Mouse (Mus musculus) CD8-positive naive resting alpha-beta T cell, adult 2 months (primary cell): ENCODE results near the gene 1700010B08Rik.
"Not testable (repeated sequence)": the region's sequence is repeated elsewhere in the genome, so short reads cannot be mapped to it uniquely, and the experiment has no call there.

Source experiments
- DNase-seq, 2 experiments: peaks; one replicate each; pipeline ENCODE4 v3.0.0; 2022; ENCODE audit warnings: low read depth in 2 of 2, low spot score in 2 of 2

1700010B08Rik gene

GRCm38 (mm10) chr2:173719115-173719514 is at the start of gene 1700010B08Rik:
Gene 1700010B08Rik, plus strand, starts transcription at chr2:173719415.
- not testable (repeated sequence) for DNase-seq

- no peak for DNase-seq
These were observed 46.8 kb upstream of the 1700010B08Rik start for GRCm38 (mm10) chr2:173672328-173672896.

DNA sequence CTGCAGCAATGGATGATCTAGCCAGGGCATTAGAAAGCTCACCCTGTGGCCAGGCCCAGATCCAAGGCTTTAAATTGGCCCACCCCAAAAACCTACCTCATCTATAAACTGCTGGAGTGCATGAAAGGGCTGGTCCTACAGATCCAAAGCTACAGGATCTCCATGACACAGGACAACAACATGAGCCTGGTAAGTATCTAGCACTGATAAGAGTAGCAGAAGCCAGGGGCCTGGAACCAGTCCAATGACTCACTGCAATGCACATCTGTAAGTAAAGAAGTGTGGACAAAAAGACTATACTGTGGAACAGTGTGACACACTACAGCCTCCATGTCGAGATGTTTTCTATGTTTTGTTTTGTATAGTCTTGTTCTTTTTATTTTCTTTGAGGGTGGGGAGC is 45.7 kb upstream of the 1700010B08Rik start:
- DNase-seq: no peak

DNA sequence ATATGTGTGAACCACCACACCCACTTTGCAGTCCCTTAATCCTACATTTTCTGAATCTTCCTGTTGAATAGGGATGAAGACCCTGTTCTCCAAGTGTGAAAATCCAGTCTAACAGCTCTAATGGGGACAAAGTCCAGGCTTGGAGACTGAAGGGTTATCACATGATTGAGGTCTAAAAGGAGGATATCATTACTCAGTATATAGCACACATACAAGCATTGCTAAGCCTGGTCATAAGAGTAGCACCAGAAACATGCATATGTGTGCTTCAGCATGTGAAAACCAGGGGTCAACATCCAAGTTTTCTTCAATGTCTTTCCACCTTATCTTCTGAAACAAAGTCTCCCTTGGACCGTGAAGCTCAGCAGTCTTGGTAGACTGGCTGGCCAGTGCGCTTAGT is 40.6 kb upstream of the 1700010B08Rik start:
- no peak for DNase-seq

DNA sequence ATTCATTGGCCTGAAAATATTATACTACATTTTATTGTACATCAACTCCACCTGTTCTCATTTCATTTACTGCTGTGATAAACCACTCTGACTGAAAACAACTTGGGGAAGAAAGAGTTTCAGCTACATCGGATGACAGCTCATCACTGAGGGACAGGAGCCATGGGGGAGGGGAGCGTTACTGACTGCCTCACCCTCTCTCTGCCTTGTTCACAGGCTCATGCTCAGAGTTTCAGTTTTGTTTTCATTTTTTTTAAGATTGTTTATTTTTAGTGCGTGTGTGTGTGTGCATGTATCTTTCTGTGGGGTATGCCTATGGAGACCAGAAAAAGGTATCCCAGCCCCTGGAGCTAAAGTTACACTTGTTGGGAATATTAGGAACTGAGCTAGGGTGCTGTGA is 40.0 kb upstream of the 1700010B08Rik start:
- DNase-seq: no peak

- no peak for DNase-seq
These were observed 39.1 kb upstream of the 1700010B08Rik start for GRCm38 (mm10) chr2:173680153-173680552.

- no peak for DNase-seq
These were observed 36.4 kb upstream of the 1700010B08Rik start for GRCm38 (mm10) chr2:173682773-173683172.

DNA sequence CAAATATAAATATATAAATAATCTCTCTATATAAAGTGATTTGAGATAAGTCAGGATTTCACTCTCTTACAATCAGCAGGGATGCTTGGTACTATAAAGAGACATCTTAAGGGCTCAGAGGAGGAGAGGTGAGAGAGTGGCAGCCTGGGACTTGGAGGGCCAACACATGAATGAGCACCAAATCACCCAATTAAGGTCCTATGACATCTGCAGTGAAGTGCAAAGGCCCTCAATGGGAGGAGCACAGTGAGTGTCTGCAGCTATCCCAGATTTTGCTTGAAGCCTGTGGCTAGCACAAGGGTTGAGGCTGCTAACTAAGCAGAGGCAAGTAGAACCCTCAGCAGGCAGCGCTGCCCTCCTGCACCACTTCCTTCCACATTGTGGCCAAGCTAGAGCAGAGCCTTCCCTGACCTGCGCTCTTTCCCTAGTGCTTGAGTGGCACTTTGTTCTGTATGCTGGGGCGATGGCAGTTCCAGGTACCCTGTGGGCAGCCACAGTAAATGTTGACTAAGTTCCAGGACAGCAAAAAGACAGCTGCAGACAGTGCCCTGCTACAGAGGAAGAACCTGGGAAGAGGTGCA is 33.3 kb upstream of the 1700010B08Rik start:
- DNase-seq: no peak

- no peak for DNase-seq
These were observed 31.9 kb upstream of the 1700010B08Rik start for GRCm38 (mm10) chr2:173687363-173687762.

DNA sequence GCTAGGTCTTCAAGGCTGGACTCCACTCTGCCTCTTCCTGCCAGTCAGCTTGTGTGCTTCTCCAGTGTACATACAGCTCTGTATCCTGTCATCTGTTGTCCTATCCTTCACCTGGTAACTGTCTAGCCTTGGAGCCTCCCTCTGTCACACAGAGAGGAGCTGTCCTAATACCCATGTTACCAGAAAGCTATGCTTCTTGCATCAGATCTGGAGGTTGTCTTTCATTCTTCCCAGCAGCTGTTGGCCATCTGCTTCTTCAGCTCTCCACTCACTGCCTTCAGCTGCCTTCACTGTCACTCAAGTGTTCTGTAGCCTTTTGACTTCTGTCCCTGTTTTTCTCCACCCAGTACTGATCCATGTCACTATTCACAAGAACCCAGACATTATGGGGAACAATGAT is 29.4 kb upstream of the 1700010B08Rik start:
- DNase-seq: no peak

GRCm38 (mm10) chr2:173691748-173692147 is 27.5 kb upstream of the 1700010B08Rik start:
- no peak for DNase-seq

DNA sequence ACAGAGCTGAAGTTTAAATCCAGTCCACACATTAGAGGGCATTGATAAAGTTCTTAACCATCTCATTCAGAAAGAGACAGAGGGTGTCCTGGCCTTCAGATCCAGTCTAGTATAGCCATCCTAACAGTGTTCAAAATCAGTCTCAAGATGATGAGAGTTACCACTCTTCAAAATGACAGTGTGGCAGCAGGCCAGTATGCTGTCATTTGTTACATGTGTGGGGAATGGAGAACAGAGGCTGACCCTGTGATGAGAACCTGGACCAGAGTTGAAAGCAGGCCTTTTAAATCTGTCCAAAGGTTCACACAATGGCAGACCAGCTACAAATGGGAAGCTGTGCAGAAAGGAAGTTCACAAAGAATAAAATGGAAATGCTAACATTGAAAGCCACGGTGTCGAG is 26.5 kb upstream of the 1700010B08Rik start:
- DNase-seq: no peak

GRCm38 (mm10) chr2:173698850-173699249 is 20.4 kb upstream of the 1700010B08Rik start:
- DNase-seq: no peak

- no peak for DNase-seq
These were observed 16.9 kb upstream of the 1700010B08Rik start for GRCm38 (mm10) chr2:173702096-173702866.

DNA sequence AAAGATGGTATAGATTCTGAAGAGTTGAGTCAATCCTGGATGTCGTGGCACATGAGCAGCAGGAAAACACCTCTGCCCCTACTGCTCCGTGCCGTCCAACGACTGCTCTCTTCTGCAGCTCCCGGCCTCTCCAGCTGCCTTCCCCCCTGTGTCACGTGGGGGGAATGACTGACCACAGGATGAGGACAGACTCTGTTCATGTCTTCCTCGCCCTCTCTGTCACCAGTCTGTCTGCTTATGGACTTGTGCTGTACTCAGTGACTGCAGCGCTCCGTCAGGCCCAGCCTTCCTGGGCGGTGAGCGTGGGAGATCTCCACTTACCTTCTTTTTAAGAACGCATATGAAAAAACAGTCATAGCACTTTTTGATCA is 16.4 kb upstream of the 1700010B08Rik start:
- DNase-seq: no peak

DNA sequence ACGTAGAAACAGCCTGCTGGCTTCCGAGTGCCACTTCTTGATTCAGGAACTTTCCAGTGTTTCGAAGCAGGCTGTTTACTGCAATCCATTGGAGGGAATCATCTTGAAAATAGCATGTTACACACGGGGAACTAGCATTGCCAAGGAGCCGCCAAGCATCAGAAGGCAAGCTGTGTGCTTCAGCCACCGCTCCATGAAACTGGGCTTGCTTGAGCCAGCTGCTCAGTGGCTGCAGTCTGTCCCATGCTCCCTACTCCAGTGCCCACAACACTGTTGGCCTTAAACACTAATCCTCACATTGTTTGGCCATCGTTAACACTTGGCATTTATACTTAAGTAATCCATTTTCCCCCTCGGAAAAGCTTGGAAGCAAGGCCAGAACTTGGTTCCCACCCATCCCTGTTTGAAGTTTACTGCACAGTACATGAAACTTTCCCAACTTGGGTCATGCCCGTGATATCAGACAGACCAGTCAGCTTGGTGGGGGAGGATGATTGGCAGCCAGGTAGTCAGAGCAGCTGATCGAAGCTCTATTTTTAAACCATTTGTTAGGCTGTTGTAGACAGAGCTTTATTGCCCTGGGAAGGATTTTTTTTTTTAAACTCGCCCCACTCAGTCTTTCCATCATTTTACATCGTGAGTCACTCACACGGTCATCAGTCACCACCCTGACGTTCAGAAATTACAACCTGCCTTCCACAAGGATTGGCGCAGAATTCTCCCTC is 13.2 kb upstream of the 1700010B08Rik start:
- no peak for DNase-seq

GRCm38 (mm10) chr2:173707626-173708025 is 11.6 kb upstream of the 1700010B08Rik start:
- DNase-seq: not testable (repeated sequence)

DNA sequence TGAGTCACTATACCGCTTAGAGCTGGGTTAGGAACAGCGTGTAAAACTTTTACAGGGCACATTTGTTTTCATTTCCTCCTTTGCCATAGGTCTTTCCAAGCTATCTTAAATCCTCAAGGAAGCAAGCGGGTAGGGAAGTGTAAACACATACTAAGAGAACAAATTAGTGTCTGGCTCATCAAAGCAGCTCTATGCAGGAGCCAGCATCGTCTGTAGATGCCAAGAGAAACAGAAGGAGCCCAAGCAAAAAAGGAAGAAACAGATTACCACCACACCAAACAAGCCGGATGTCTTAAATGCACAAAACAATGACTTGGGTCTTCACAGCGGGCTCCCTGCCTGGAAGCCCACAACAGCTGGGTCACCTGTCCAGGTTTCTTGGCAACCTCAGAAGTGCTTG is 9.0 kb upstream of the 1700010B08Rik start:
- DNase-seq: no peak

DNA sequence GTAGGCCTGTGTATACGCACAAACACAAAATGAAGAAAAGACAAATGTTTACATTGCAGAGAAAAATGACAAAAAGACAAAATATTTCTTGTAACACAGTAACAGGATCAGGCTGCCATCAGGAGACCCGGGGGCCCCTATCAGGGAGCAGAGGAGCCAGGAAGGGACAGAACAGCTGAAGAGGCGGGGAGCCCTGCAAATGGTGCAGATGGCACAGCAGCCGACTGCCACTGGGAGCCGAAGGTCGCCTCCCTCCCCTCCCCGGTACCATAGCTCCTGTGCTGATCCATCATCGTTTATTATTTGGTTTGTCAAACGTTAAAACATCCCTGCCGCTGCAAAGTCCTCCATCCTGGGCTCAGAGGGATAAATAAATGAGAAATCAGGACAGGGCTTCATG is 6.6 kb upstream of the 1700010B08Rik start:
- no peak for DNase-seq

- DNase-seq: no peak
These were observed 6.0 kb upstream of the 1700010B08Rik start for GRCm38 (mm10) chr2:173713241-173713640.

DNA sequence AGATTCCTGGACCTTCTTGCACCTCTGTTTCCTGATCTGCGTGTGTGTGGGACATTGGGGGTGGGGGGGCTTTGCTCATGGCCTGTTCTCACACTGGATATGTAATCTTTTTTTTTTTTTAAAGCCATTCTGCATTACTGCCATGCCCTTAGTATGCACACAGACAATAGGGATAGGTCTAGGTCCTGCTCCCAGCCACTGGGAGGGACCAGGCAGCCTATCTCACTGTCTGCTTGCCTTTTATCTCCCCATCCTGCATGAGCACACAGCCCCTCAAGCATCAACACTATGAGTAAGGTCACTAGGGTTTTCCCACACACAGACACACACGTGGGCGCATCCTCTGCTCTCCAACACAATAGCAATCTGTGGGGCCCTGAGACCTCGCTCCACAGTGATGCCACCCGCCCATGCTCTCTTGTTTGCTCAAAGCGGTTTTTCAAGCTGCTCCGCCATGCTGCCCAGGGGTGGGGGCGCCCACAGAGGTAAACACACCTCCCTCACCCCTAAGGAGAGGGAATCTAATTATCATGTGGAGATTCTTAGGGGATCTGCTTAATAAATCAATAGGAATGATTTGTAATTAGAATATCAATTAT is 4.5 kb upstream of the 1700010B08Rik start:
- DNase-seq: no peak
